Mouse (Mus musculus) liver, adult 10 weeks (tissue): ENCODE data around the gene Esp22. TPM values are rescaled to one million over a fixed set of nuclear protein-coding genes. Genes with fewer than 3 reads are reported as not detected.

ENCODE experiments used
- polyA plus RNA-seq: library from polyadenylated mRNA; stranded (reverse); fragments of 350-450 nt; fragmentation: Illumina TruSeq; extraction: RNeasy Lipid Tissue Mini Kit (QIAGEN cat#74804); gene quantifications from one replicate; pipeline ENCODE4 v1.2.3, GENCODE M21; 2014; ENCODE audit warnings: low read depth, low replicate concordance

The Esp22 gene
- not detected for polyA plus RNA-seq

DNA sequence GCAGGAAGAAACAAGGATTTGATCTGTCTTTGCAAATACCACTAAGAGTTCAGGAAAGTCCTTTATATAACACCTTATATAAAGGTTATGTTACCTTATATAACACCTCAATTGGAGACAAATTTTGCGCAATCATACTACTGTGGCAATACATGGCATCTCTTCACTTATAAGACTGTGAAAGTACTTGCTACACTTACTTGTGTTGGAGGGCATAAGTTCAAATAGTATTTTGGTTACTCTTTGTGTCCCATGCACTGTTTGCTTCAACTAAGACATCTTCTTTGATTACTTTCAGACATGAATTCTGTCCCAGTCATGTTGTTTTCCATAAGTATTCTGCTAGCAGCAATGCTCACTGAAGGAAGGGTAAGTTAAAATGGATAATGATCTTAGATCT lies at the start of gene Esp22:
Esp22 (plus strand) TSS at position 301 of the 400 bp plus-strand sequence.

DNA sequence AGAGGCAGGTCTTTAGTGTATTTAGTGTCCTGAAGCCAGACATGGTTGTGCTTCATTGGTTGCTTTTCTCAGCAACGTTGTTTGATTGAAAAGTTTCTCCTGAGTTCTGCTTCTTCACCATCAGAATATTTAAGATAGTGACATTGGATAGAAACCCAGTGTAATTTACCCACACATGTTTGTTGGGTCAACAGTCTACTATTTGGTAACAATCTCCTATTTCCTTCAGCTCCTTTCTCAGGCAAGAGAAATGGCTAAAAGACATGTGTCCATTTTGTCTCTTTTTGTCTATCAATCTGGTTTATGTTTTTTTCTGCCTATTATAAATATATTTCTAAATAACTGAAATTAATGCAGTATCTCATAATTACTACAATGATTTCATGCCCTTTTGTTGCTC lies 18.2 kb upstream of the Esp22 start, which contains the start of gene Esp23:
Esp23 (minus strand) TSS at position 101 of the 400 bp plus-strand sequence.

Other genes with a start within 250 kb of the Esp22 start
- not detected for gene Esp24, start 58.6 kb upstream of the Esp22 start, polyA plus RNA-seq
- gene Gm21903, start 52.0 kb upstream of the Esp22 start, polyA plus RNA-seq, result not detected
- not detected for gene Esp23, start 18.3 kb upstream of the Esp22 start, polyA plus RNA-seq